Mouse (Mus musculus) heart, embryonic 16.5 days (tissue): ENCODE data around the gene Gm20792. TPM values are rescaled to one million over a fixed set of nuclear protein-coding genes. Genes with fewer than 3 reads are reported as not detected.
"Not testable (repeated sequence)": the region's sequence is repeated elsewhere in the genome, so short reads cannot be mapped to it uniquely, and the experiment has no call there.

Experiments
- ATAC-seq: fragments of 200-750 bp; cut with Nextera tagmentation; replicated peaks from 2 replicates; pipeline ENCODE4 v1.8.0; 2017; ENCODE audit warnings: moderate number of reproducible peaks; ENCODE audit not compliant: insufficient read depth, low FRiP score; ENCODE audit errors: extremely low read depth
- H3K27ac ChIP-seq: fragments of 300-500 bp; sonication (generic); 2 replicates; pipeline ENCODE4 v1.5.1; 2014; ENCODE audit warnings: mild to moderate bottlenecking, low read length, control low read depth, moderate library complexity
- H3K27me3 ChIP-seq: fragments of 300-500 bp; sonication (generic); 2 replicates; pipeline ENCODE4 v1.6.1; 2014; ENCODE audit warnings: low read length, mixed read lengths; ENCODE audit not compliant: control insufficient read depth, insufficient read depth
- H3K36me3 ChIP-seq: fragments of 300-500 bp; sonication (generic); 2 replicates; pipeline ENCODE4 v1.6.1; 2014; ENCODE audit not compliant: control insufficient read depth, insufficient read depth
- H3K4me1 ChIP-seq: fragments of 300-500 bp; sonication (generic); 2 replicates; pipeline ENCODE4 v1.6.1; 2014; ENCODE audit warnings: low read length, mixed read lengths; ENCODE audit not compliant: control insufficient read depth, insufficient read depth
- H3K4me2 ChIP-seq: fragments of 300-500 bp; sonication (generic); 2 replicates; pipeline ENCODE4 v1.6.1; 2014; ENCODE audit warnings: low read depth, mild to moderate bottlenecking, control low read depth, low read length
- H3K4me3 ChIP-seq: fragments of 300-500 bp; sonication (generic); 2 replicates; pipeline ENCODE4 v1.5.1; 2014; ENCODE audit warnings: mild to moderate bottlenecking, control low read depth, low read length
- H3K9ac ChIP-seq: fragments of 300-500 bp; sonication (generic); 2 replicates; pipeline ENCODE4 v1.6.1; 2014; ENCODE audit warnings: low read length, control low read depth
- H3K9me3 ChIP-seq: fragments of 300-500 bp; sonication (generic); replicated peaks from 2 replicates; pipeline ENCODE4 v1.6.1; 2016; ENCODE audit warnings: low read length; ENCODE audit not compliant: control insufficient read depth
- WGBS: fragments of 180-500 bp; shearing (Covaris S2); extraction: QIAGEN DNeasy Blood & Tissue Kit; methylation state at CpG from one replicate; pipeline ENCODE4 v1.1.7; 2014; 5-methylcytosine and 5-hydroxymethylcytosine counted together
- polyA plus RNA-seq: library from polyadenylated mRNA; unstranded; fragments of >200 nt; fragmentation: Nextera tagmentation; extraction: Ambion mirVana; gene quantifications from 2 replicates; pipeline ENCODE4 v1.2.1, GENCODE M21; 2015

Gm20792 gene
- polyA plus RNA-seq: not detected in 2 replicates

GRCm38 (mm10) chrY:48311555-48311954 is at the start of gene Gm20792:
Gene Gm20792 (plus strand): TSS chrY:48311855.
- not testable (repeated sequence) for H3K4me2 ChIP-seq, H3K27me3 ChIP-seq, H3K36me3 ChIP-seq, H3K27ac ChIP-seq, ATAC-seq, H3K9me3 ChIP-seq, H3K4me1 ChIP-seq, H3K9ac ChIP-seq, H3K4me3 ChIP-seq
- no CpG with 5 or more reads among the region's 8 CpGs for WGBS
